Mouse (Mus musculus): ENCODE data around the gene Loxl3. TPM values are rescaled to one million over a fixed set of nuclear protein-coding genes. Genes with fewer than 3 reads are reported as not detected.

The Loxl3 gene
- polyA plus RNA-seq, 1 experiment from 2014 or later: 4.7 TPM

DNA sequence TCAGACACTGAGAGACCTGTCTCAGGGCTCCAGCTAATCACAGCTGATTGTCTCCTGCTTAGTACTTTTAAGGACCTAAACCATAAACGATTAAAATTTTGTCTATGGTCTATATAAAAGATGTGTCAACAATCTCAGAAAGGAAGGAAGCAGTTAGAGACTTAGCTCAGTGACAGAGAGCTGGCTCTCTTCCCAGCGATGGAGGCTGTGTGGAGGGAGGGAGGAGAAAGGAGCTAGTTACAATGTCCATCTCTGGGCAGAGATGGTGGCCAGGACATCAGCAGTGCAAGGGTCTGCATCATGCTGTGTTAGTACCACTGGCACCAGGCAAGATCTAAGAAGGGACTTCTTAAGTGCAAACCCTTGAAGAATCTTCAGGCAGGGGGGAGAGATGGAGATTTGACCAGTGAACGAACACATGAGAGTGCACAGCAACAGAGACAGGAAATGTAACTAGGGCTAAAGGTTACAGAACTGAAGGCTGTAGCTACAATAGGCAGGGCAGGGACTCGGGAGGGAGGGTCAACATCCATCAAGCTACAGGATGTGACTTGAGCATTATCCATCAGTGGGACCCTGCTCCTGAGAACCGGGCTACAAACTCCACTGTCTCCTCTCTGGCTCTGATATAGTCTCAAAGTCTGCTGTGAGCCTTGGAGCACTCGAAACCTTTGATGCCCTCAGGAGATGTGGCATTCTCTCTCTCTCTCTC, 58.6 kb downstream of the Loxl3 start:
- no peak overlapping the region for H3K4me2 ChIP-seq (replicated peaks; ENCODE audit: low read depth)
- H3K36me3 ChIP-seq (ENCODE audit: control insufficient read depth, insufficient read depth): no peaks in the 10 kb centered on the region
- H3K27ac ChIP-seq (ENCODE audit: low read depth, low read length): no peak overlapping the region
- no peak for ATAC-seq
- H3K27me3 ChIP-seq (replicated peaks; ENCODE audit: control insufficient read depth, insufficient read depth, low read length): peaks cover 21% of the 10 kb centered on the region
- no peak overlapping the region for H3K4me3 ChIP-seq (ENCODE audit: low read depth, low read length)
- H3K9ac ChIP-seq (ENCODE audit: low read depth, low read length): no peak overlapping the region
- no peaks in the 10 kb centered on the region for H3K4me1 ChIP-seq (replicated peaks; ENCODE audit: control insufficient read depth, insufficient read depth, low read length)
- H3K9me3 ChIP-seq (ENCODE audit: control insufficient read depth): no peaks in the 10 kb centered on the region
- no peak for TF ChIP-seq CTCF (IDR thresholded peaks at IDR 0.05; ENCODE audit: low read depth)
- WGBS: 25% methylated on average over 6 of the region's 6 CpGs

DNA sequence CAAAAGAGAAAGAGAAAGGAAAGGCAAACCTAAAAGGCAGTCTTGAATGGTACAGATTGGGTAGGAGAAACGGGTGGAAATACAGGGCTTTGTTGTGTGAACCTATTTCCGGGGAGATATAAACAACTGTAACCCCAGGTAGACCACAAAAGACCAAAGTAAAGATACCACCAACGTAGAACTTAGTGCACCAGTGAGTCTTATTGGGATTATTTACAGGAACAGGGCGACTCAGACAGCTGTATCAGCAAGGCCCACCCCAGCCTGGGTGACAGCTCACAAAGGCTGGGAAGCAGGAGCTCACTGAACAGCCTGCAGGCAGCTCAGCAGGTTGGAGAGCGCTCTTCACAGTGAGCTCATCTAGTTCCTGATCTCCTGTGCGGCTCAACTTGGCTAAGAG, 62.0 kb downstream of the Loxl3 start:
- TF ChIP-seq CTCF (IDR thresholded peaks at IDR 0.05; ENCODE audit: low read depth): no peak
- no peak overlapping the region for H3K9ac ChIP-seq (ENCODE audit: low read depth, low read length)
- no peak overlapping the region for H3K4me2 ChIP-seq (replicated peaks; ENCODE audit: low read depth)
- H3K36me3 ChIP-seq (ENCODE audit: control insufficient read depth, insufficient read depth): no peaks in the 10 kb centered on the region
- H3K9me3 ChIP-seq (ENCODE audit: control insufficient read depth): no peaks in the 10 kb centered on the region
- ATAC-seq: no peak
- no peak overlapping the region for H3K27ac ChIP-seq (ENCODE audit: low read depth, low read length)
- H3K4me3 ChIP-seq (ENCODE audit: low read depth, low read length): no peak overlapping the region
- H3K27me3 ChIP-seq (replicated peaks; ENCODE audit: control insufficient read depth, insufficient read depth, low read length): no peaks in the 10 kb centered on the region
- H3K4me1 ChIP-seq (replicated peaks; ENCODE audit: control insufficient read depth, insufficient read depth, low read length): no peaks in the 10 kb centered on the region
- 57% methylated on average over 6 of the region's 6 CpGs for WGBS

DNA sequence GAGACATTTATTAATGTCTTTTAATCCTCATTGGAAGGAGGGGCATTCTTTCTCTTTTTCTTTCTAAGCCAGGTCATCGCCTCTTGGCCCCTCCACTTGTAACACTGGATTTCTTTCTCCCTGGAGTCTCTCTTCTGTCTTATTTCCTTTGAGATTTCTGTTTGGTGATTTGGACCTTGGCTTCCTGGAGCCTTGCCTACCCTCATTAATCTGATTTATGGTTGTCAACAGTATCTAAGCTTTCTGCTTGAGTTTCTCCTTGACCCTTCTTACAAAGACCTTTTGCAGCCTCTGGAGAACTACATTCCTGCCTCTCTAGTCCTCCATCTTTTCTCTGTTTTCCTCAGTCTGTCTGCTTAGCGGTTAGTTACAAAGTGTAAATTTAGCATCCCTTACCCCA, 64.4 kb downstream of the Loxl3 start:
- Histone ChIP-seq H3K36me3 (ENCODE audit: control insufficient read depth, insufficient read depth) (no peaks in the 10 kb centered on the region), H3K27ac (ENCODE audit: low read depth, low read length) (no peak overlapping the region), H3K4me3 (ENCODE audit: low read depth, low read length) (no peak overlapping the region), H3K27me3 (replicated peaks; ENCODE audit: control insufficient read depth, insufficient read depth, low read length) (no peaks in the 10 kb centered on the region), H3K9ac (ENCODE audit: low read depth, low read length) (no peak overlapping the region), H3K9me3 (ENCODE audit: control insufficient read depth) (no peaks in the 10 kb centered on the region), H3K4me2 (replicated peaks; ENCODE audit: low read depth) (no peak overlapping the region), H3K4me1 (replicated peaks; ENCODE audit: control insufficient read depth, insufficient read depth, low read length) (peaks cover 6% of the 10 kb centered on the region)
- TF ChIP-seq CTCF (IDR thresholded peaks at IDR 0.05; ENCODE audit: low read depth): no peak
- ATAC-seq: no peak
- 51% methylated on average over 2 of the region's 2 CpGs for WGBS

DNA sequence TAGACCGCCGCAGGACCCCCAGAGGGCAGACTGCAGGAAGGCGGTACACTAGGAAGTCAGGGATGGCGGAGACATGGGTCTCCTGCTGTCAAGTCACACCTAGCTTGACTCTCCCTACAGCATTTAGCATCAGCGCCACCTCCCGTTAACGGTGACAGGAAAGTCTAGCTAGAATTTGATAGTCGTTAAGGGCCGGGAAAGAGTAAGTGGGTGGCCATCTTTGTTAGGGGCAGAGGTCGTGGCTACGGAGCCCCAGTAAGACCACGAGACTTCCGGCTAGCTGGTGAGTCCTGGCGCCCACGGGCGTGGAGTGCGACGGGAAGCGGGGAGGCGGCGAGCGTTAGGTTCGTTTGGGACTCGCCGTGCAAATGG, 67.3 kb downstream of the Loxl3 start, which contains the start of the genes Ccdc142 and Gm42688:
Ccdc142 (plus strand) TSS at position 286 of the 372 bp plus-strand sequence.
Gm42688 (plus strand) TSS at position 302 of the 372 bp plus-strand sequence.
- H3K9me3 ChIP-seq (ENCODE audit: control insufficient read depth): no peaks in the 10 kb centered on the region
- peak; percentile 81 for ATAC-seq
- peak within 1 kb of the TSS; percentile 76 for H3K4me3 ChIP-seq (ENCODE audit: low read depth, low read length)
- peaks cover 6% of the 10 kb centered on the region for H3K4me1 ChIP-seq (replicated peaks; ENCODE audit: control insufficient read depth, insufficient read depth, low read length)
- H3K27me3 ChIP-seq (replicated peaks; ENCODE audit: control insufficient read depth, insufficient read depth, low read length): no peaks in the 10 kb centered on the region
- WGBS: under 1% methylated on average over 25 of the region's 25 CpGs
- H3K4me2 ChIP-seq (replicated peaks; ENCODE audit: low read depth): peak within 1 kb of the TSS; percentile 99
- peak; percentile 80 for TF ChIP-seq CTCF (IDR thresholded peaks at IDR 0.05; ENCODE audit: low read depth)
- H3K36me3 ChIP-seq (ENCODE audit: control insufficient read depth, insufficient read depth): peaks cover 6% of the 10 kb centered on the region; the same call in 1 of the 2 replicates
- H3K9ac ChIP-seq (ENCODE audit: low read depth, low read length): peak within 1 kb of the TSS; percentile 69
- peak within 1 kb of the TSS; percentile 81 for H3K27ac ChIP-seq (ENCODE audit: low read depth, low read length)

DNA sequence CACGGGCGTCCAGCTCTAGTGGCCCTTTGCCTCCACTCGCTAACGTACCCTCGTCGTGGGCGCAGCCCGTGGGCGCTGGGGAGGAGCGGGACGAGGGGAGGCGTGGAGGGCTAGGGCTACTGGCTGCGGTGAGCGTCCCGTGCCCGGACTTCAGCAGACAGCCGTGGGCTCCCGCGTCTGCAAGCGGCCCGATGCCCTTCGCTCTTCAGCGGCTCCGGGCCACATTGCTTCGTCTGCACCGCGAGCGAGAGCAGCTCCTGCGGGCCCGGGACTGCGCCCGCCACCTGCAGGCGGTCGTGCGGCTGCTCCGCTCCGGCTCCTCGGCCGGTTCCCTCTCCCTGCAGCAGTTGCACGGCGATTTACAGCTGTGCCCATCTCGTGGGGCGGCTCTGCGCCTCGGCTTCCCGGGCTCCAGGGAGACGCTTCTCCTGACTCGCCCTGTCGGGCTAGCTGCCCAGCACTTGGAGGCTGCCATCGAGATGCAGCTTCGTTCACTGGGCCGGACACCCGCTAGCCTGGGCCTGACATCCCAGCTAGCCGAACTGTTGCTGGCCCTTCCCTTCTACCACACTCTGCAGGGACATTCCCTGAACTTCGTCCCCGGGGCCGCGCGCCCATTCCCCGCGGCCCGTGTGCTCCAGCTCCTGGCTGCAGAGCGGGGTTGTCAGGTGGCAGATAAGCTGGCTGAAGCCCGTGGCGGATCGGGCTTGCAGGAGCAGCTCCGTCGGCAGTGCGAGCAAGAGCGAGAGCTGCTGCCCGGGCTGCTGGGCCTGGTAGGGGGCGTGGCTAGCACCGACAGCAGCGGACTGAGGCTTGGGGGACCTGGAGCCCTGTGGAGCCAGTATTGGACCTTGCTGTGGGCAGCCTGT, 67.9 kb downstream of the Loxl3 start:
- peaks cover 6% of the 10 kb centered on the region for H3K4me1 ChIP-seq (replicated peaks; ENCODE audit: control insufficient read depth, insufficient read depth, low read length)
- TF ChIP-seq CTCF (IDR thresholded peaks at IDR 0.05; ENCODE audit: low read depth): peak; percentile 79
- H3K4me2 ChIP-seq (replicated peaks; ENCODE audit: low read depth): peak overlapping the region; percentile 99
- ATAC-seq: peak; percentile 81
- H3K9ac ChIP-seq (ENCODE audit: low read depth, low read length): peak overlapping the region; percentile 69
- H3K27me3 ChIP-seq (replicated peaks; ENCODE audit: control insufficient read depth, insufficient read depth, low read length): no peaks in the 10 kb centered on the region
- WGBS: under 1% methylated on average over 72 of the region's 74 CpGs
- H3K36me3 ChIP-seq (ENCODE audit: control insufficient read depth, insufficient read depth): peaks cover 10% of the 10 kb centered on the region; the same call in 1 of the 2 replicates
- no peaks in the 10 kb centered on the region for H3K9me3 ChIP-seq (ENCODE audit: control insufficient read depth)
- peak overlapping the region; percentile 81 for H3K27ac ChIP-seq (ENCODE audit: low read depth, low read length)
- H3K4me3 ChIP-seq (ENCODE audit: low read depth, low read length): peak overlapping the region; percentile 76

MicroRNA genes within 50 kb of the gene (microRNA counts, 519-probe panel; counts per million panel counts)
- microRNA mmu-miR-3470a+mmu-miR-3470b: not detected

Small RNA genes lying within 50 kb of the gene (microRNA-seq; reads per million reads assigned to microRNA genes)
- not detected for gene Mir3470a
- not detected for gene Mir7040

Other genes starting within 250 kb of the Loxl3 start
- 0.56 and 0.64 TPM in 2 replicates for gene Sema4f, start 94.4 kb upstream of the Loxl3 start, polyA plus RNA-seq (2015; fragmentation: Nextera tagmentation; extraction: Ambion mirVana)
- gene M1ap, start 87.3 kb upstream of the Loxl3 start, polyA plus RNA-seq (2015; fragmentation: Nextera tagmentation; extraction: Ambion mirVana): 0.16 TPM in 1 of 2 replicates, not detected in the other
- 7.7 and 8.8 TPM in 2 replicates for gene Dok1, start 702 bp upstream of the Loxl3 start, polyA plus RNA-seq (2015; fragmentation: Nextera tagmentation; extraction: Ambion mirVana)
- gene Aup1, start 20.3 kb downstream of the Loxl3 start, polyA plus RNA-seq (2015; fragmentation: Nextera tagmentation; extraction: Ambion mirVana): 191 and 210 TPM in 2 replicates
- gene Htra2, start 21.1 kb downstream of the Loxl3 start, polyA plus RNA-seq (2015; fragmentation: Nextera tagmentation; extraction: Ambion mirVana): 22.7 and 24.0 TPM in 2 replicates
- gene Dqx1, start 23.7 kb downstream of the Loxl3 start, polyA plus RNA-seq (2015; fragmentation: Nextera tagmentation; extraction: Ambion mirVana): 24.8 and 27.1 TPM in 2 replicates
- gene Tlx2, start 36.1 kb downstream of the Loxl3 start, polyA plus RNA-seq (2015; fragmentation: Nextera tagmentation; extraction: Ambion mirVana): 7.6 and 8.4 TPM in 2 replicates
- gene Pcgf1, start 43.7 kb downstream of the Loxl3 start, polyA plus RNA-seq (2015; fragmentation: Nextera tagmentation; extraction: Ambion mirVana): 13.6 and 14.4 TPM in 2 replicates
- 0.23 TPM in 1 of 2 replicates, not detected in the other for gene Lbx2, start 52.2 kb downstream of the Loxl3 start, polyA plus RNA-seq (2015; fragmentation: Nextera tagmentation; extraction: Ambion mirVana)
- gene Ccdc142, start 67.4 kb downstream of the Loxl3 start, polyA plus RNA-seq (2015; fragmentation: Nextera tagmentation; extraction: Ambion mirVana): 0.84 and 1.3 TPM in 2 replicates
- 1.1 and 1.2 TPM in 2 replicates for gene Gm42688, start 67.4 kb downstream of the Loxl3 start, polyA plus RNA-seq (2015; fragmentation: Nextera tagmentation; extraction: Ambion mirVana)
- 113 and 115 TPM in 2 replicates for gene Mrpl53, start 74.9 kb downstream of the Loxl3 start, polyA plus RNA-seq (2015; fragmentation: Nextera tagmentation; extraction: Ambion mirVana)
- 18.4 and 20.9 TPM in 2 replicates for gene Mogs, start 81.3 kb downstream of the Loxl3 start, polyA plus RNA-seq (2015; fragmentation: Nextera tagmentation; extraction: Ambion mirVana)
- 69.1 and 72.7 TPM in 2 replicates for gene Wbp1, start 87.4 kb downstream of the Loxl3 start, polyA plus RNA-seq (2015; fragmentation: Nextera tagmentation; extraction: Ambion mirVana)
- 6.0 and 8.5 TPM in 2 replicates for gene Ino80b, start 91.3 kb downstream of the Loxl3 start, polyA plus RNA-seq (2015; fragmentation: Nextera tagmentation; extraction: Ambion mirVana)
- gene Rtkn, start 101.3 kb downstream of the Loxl3 start, polyA plus RNA-seq (2015; fragmentation: Nextera tagmentation; extraction: Ambion mirVana): 19.7 and 21.1 TPM in 2 replicates
- 1.0 and 1.2 TPM in 2 replicates for gene Wdr54, start 122.2 kb downstream of the Loxl3 start, polyA plus RNA-seq (2015; fragmentation: Nextera tagmentation; extraction: Ambion mirVana)
- gene 1700003E16Rik, start 122.2 kb downstream of the Loxl3 start, polyA plus RNA-seq (2015; fragmentation: Nextera tagmentation; extraction: Ambion mirVana): 0.60 and 1.0 TPM in 2 replicates
- gene Dctn1, start 131.7 kb downstream of the Loxl3 start, polyA plus RNA-seq (2015; fragmentation: Nextera tagmentation; extraction: Ambion mirVana): 47.1 and 49.9 TPM in 2 replicates
- gene Slc4a5, start 185.7 kb downstream of the Loxl3 start, polyA plus RNA-seq (2015; fragmentation: Nextera tagmentation; extraction: Ambion mirVana): 1.5 and 1.7 TPM in 2 replicates

Data from intestine, postnatal 0 days (tissue).